Mouse (Mus musculus) cerebellum, postnatal 4 days (tissue): ENCODE data around the gene Fhl1.

Experiments
- DNase-seq, 2 experiments: peaks; one replicate each; pipeline ENCODE4 v3.0.0; 2022; ENCODE audit warnings: low spot score in 2 of 2, mixed read lengths in 1 of 2

The Fhl1 gene

GRCm38 (mm10) chrX:56752144-56752543 is 20.6 kb downstream of the Fhl1 start:
- DNase-seq, result no peak

DNA sequence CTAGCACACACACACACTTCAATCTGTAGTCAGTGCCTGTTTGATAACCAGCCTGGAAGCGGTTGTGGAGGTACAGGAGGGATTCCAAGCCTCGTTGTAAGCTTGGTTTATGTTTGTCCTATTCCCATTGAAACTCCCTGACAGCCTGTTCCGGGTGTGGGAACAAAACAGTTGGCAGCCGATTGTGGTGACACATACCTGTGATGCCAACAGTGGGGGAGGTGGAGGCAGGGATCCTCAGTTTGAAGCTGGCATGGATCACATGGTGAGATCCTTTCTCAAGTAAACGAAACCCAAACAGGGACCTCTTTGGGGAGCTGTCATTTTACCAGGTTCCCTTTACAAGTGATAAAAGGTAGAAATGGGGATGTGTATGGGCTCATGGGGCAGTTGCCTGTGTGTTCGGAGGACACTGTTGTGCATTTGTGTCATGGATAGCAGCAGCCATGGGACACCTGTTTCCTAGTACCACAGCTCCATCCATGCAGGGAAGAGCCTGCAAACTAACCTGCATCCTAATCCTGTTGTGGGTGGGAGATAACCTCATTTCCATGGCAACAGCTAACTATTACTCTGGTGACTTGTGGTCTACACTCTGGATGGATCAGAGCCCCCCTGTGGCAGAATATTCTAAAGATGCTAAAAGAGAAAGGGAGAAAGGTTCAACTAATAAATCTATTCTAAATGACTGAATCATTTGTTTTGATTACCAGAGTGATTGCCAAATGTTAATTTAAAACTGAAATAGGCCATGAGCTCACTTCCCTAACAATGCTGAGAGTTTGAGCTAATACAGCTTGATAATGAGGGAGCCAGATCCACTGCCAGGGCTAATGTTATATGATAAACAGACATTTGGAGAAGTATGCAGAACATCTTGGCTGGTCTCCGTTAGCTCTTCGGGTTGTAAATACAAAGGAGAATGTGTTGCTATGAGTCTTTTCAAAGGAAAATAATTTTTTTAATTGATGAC is 22.0 kb downstream of the Fhl1 start:
- DNase-seq, result no peak

DNA sequence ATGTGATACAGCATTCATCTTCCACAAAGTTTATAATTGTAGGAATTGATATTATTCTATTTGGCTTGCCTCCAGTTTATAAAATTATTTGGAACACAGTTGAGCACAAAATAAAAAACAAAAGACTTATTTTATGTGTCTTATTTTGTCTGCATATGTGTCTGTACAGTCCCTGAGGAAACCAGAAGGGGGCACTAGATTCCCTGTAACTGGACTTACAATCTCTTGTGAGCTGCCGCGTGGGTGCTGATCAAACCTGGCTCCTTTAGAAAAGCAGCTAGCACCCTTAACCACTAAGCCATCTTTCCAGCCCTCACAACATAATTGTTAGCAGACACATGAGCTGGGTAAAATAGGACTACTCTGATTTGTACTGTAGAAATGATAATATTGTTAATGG is 24.1 kb downstream of the Fhl1 start:
- peak in 1 of 2 experiments; percentile 16 for DNase-seq

GRCm38 (mm10) chrX:56756352-56756751 is 24.8 kb downstream of the Fhl1 start:
- no peak for DNase-seq

DNA sequence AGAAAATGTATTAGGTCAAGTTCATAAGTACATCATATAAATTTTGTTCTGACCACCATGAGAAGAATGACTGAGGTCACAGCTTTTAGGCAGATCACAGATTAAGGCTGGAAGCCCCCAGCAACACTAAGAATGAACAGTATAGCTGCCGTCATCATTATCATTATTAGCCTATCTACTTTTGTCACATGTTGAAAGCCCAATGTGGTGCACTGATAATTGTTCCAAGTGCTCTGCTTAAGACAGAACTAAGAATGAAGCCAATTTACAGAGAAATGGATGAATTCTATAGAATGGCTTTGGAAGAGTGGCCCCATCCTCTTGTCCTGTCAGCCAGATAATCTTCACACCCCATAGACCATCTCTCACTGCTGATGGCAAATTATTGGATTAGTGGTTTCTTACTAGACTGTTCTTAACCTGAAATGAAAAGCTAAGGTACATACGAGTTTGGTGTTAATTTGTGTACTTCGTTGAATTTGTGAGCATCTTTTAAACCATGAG is 28.7 kb downstream of the Fhl1 start:
- DNase-seq, result no peak

DNA sequence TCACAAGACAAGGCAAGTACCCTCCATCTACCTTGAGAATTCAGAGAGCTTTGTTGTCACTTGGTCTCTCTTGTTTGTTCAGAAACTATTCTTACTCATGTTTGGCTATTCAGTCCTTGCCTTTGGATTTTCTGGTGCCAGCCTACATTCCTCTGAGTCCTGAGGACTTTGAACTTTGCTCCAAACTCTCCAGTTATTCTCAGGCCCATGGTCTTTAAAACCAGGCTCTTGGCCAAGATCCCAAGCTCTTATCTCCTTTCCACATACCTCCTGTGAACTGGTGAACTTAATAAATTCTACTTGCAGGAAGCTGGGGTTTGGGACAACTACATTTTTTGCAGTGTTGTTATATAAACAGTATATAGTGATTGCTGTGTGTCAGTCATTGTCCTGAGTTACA is 38.3 kb downstream of the Fhl1 start:
- DNase-seq, result no peak

DNA sequence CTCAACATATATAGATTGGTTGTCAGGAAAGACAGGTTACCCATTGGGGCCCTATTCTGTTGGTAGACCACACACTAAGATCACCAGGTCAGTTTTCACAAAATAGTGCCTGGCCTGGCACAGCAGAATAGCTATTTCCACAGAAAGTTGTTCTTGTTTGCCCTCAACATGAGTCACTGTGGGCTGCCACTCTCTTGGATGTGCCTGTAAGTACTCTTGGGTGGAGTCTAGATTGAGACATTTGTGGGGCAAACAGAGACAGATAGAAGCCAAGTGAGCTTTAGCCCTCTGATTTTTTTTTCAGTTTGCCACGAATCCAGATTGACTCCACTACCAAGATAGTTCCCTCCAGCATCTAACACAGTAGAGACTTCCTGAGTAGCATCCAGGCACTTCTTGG is 40.2 kb downstream of the Fhl1 start:
- DNase-seq, result no peak

DNA sequence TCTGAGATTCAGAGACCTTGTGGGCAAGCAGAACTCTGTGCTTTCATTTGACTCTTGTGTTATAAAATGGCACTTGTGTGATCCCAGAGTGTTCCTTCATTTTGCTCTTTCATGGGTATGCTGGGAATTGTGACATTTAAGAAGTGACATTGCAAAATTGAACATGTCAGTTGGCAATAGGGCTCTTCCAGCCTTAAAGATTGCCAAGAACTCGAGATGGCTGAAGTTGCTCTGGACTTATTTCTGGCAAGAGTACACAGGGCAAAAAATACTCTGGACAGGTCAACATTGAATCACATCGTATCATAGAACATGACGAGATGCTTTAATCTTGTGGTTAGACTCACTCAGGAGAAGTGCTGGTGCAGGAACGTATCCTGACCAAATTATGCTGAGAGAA is 41.7 kb downstream of the Fhl1 start:
- DNase-seq, result no peak

GRCm38 (mm10) chrX:56786281-56787061 is 54.9 kb downstream of the Fhl1 start:
- DNase-seq, result no peak

DNA sequence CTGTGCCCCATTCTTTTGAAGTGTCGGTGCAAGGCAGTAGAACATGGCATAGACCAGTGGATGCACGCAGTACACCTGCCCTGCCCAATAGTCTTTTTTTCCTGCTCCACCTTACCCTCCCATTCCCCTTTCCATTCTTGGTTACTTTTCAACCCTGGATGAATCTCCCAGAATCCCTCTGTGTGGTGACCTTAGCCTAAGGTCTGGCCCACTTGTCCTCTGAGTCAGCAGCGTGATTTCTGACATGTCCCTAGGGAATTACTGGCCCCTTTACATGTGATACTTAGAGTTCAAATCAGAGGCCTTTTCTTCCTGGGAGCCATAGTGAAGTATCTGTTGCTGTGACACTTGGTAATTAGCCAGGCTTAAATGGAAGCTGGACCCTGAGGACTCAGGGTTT is 55.9 kb downstream of the Fhl1 start:
- no peak for DNase-seq

GRCm38 (mm10) chrX:56790591-56790990 is 59.0 kb downstream of the Fhl1 start:
- DNase-seq, result no peak

DNA sequence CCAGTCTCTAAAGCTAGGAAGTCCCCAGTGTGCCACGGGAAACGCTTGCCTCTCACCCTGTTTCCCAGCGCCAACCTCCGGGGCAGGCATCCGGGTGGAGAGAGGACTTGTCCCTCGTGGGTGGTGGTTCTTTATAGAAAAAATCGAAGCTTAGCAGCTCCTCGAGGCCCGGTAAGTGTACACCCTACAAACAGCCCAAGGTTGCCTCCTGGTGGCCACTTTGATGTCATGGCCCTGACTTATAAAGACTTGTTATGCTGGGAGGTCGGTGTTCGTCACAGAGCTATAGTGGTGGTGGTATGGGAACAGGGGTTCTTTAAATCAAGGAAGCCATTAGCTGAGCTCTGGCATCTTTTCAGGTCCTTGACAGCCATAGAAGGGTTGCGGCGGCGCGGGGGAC is 59.7 kb downstream of the Fhl1 start:
- DNase-seq, result peak; percentile 22 to 46

- peak in 1 of 2 experiments; percentile 3 for DNase-seq
Measured at GRCm38 (mm10) chrX:56821765-56822603, 90.4 kb downstream of the Fhl1 start, which contains the start of gene Map7d3. Map7d3 (minus strand) TSS chrX:56822326.

GRCm38 (mm10) chrX:56827492-56827891 is 95.9 kb downstream of the Fhl1 start:
- DNase-seq, result no peak

GRCm38 (mm10) chrX:56835842-56836241 is 104.3 kb downstream of the Fhl1 start:
- DNase-seq, result no peak

DNA sequence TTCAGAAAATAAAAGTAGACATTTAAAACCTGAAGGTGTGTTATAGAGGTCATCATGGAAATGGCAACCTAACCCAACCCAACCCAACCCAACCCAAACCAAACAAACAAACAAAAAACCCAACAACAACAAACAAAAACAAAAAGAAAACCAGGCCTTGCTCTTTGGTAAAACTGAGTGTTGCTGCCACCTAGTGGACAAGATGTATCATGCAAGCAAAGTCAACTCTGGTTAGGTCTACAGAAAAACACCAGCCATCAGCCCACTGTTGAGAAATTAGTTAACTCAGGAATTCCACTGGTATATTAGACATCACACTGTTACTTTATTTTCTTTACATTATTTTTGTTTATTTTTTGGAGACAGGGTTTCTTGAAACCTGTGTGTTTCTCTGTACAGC is 107.8 kb downstream of the Fhl1 start:
- peak in 1 of 2 experiments; percentile 4 for DNase-seq

DNA sequence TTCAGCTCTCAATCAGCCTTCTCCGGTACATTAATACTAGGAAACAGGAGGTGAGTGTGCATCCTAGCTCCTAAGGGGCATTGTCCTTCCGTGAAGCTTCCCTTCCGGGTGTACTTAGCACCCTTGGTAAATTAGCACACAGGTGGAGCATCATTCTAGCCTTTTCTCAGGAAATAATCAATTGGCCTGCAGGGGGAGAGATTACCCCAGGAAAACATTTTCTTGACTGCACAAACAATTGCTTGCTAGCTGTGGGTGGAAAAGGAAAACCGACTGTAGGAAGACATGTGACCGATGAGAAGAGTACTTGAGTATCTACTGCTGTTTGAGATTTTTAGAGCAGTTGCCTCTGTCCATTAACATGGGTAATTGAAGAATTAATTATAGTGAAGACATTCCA is 109.7 kb downstream of the Fhl1 start:
- DNase-seq, result no peak
